Mouse (Mus musculus): ENCODE measurements at regions not wholly inside any gene's neighbourhood (a gene's known extent, or its start where the extent isn't known, plus 50 kb on each side); places are given as distances from the start of the nearest gene placed in this dataset.

DNA sequence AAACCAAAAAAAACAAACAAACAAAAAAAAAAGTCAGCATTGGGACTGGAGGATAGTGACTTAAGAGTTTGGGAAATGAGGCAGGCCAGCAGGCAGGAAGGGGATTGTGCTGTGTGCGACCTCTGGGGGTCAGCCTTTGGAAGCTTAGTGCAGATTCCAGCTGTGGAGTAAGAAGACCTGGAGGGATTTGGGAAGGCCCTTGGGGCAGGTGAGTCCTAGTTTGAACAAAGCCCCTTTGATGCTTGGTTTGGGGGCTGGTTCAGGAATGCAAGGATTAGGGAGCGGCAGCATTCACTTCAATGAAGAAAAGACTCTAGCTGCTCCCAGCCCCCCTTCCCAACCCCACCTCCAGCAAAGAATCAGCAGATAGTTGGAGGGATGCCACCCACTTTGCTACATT is 235.6 kb upstream of the Stt3b start:
- TF ChIP-seq CTCF (IDR thresholded peaks at IDR 0.05; ENCODE audit: borderline replicate concordance, insufficient read depth, low read length) (no peak), POLR2A (IDR thresholded peaks at IDR 0.05; ENCODE audit: low read depth, low read length) (no peak)

All from embryonic fibroblast, embryonic 13.5 days (primary cell).